Mouse (Mus musculus) ES-Bruce4 (cell line): ENCODE results near the gene Tmx2. TPM values are rescaled to one million over a fixed set of nuclear protein-coding genes. Genes with fewer than 3 reads are reported as not detected.
A peak's percentile ranks its signal among the peaks of the same experiment; 100 is the strongest.

Experiments used
- H3K27ac ChIP-seq: 2 replicates; pipeline ENCODE4 v1.5.1; 2012; ENCODE audit warnings: low read length, inconsistent platforms; ENCODE audit not compliant: insufficient read depth
- H3K27me3 ChIP-seq: 2 replicates; pipeline ENCODE4 v1.6.1; 2012; ENCODE audit warnings: mild to moderate bottlenecking, low read length, inconsistent platforms; ENCODE audit not compliant: control insufficient read depth, poor library complexity, insufficient read depth, severe bottlenecking
- H3K36me3 ChIP-seq: 2 replicates; pipeline ENCODE4 v1.6.1; 2012; ENCODE audit warnings: inconsistent platforms, mild to moderate bottlenecking, low read length, moderate library complexity; ENCODE audit not compliant: control insufficient read depth, poor library complexity, insufficient read depth, severe bottlenecking
- H3K4me1 ChIP-seq: one replicate; pipeline ENCODE4 v1.8.1; 2011; ENCODE audit warnings: low read length; ENCODE audit not compliant: control insufficient read depth, insufficient read depth
- H3K4me3 ChIP-seq: 2 replicates; pipeline ENCODE4 v1.5.1; 2011; ENCODE audit warnings: low read depth, mild to moderate bottlenecking, low read length
- H3K9ac ChIP-seq: 2 replicates; pipeline ENCODE4 v1.6.1; 2012; ENCODE audit warnings: low read depth, mild to moderate bottlenecking, inconsistent platforms; ENCODE audit not compliant: poor library complexity, severe bottlenecking
- H3K9me3 ChIP-seq: replicated peaks from 2 replicates; pipeline ENCODE4 v1.6.1; 2012; ENCODE audit warnings: mild to moderate bottlenecking, low read length, inconsistent platforms; ENCODE audit not compliant: control insufficient read depth, poor library complexity, insufficient read depth, severe bottlenecking
- CTCF ChIP-seq: IDR thresholded peaks from one replicate; pipeline ENCODE4 v1.8.1; 2011; ENCODE audit warnings: low read depth, low read length
- EP300 ChIP-seq: IDR thresholded peaks from 2 replicates; pipeline ENCODE4 v1.6.1; 2011; ENCODE audit warnings: low read depth, low read length; ENCODE audit not compliant: insufficient read depth
- POLR2A ChIP-seq: IDR thresholded peaks from one replicate; pipeline ENCODE4 v1.8.1; 2011; ENCODE audit warnings: low read length; ENCODE audit not compliant: insufficient read depth
- polyA plus RNA-seq: library from polyadenylated mRNA; stranded (reverse); fragments of >200 nt; gene quantifications from 2 replicates; pipeline ENCODE4 v1.2.4, GENCODE M21; 2011; ENCODE audit warnings: low read depth; ENCODE audit not compliant: missing spikeins, insufficient read depth, insufficient read length

Gene Tmx2
- polyA plus RNA-seq, 1 experiment = 63.5 TPM

- Histone ChIP-seq H3K27ac (no peak overlapping the region), H3K9ac (no peak overlapping the region), H3K27me3 (no peaks in the 10 kb centered on the region), H3K9me3 (no peaks in the 10 kb centered on the region), H3K4me3 (no peak overlapping the region), H3K36me3 (peaks cover 25% of the 10 kb centered on the region), H3K4me1 (no peaks in the 10 kb centered on the region)
- no peak for TF ChIP-seq EP300
- TF ChIP-seq CTCF = no peak
- no peak for TF ChIP-seq POLR2A
Measured at GRCm38 (mm10) chr2:84721182-84721581, 42.2 kb upstream of the Tmx2 start.

GRCm38 (mm10) chr2:84720718-84721117 is 41.8 kb upstream of the Tmx2 start:
- H3K36me3 ChIP-seq = peaks cover 24% of the 10 kb centered on the region
- H3K9me3 ChIP-seq = no peaks in the 10 kb centered on the region
- H3K27me3 ChIP-seq = no peaks in the 10 kb centered on the region
- no peak overlapping the region for H3K4me3 ChIP-seq
- H3K4me1 ChIP-seq = no peaks in the 10 kb centered on the region
- TF ChIP-seq POLR2A (no peak), EP300 (no peak), CTCF (no peak)
- no peak overlapping the region for H3K27ac ChIP-seq
- no peak overlapping the region for H3K9ac ChIP-seq

- no peak for TF ChIP-seq CTCF
- no peak for TF ChIP-seq POLR2A
- no peak for TF ChIP-seq EP300
- H3K27ac ChIP-seq = no peak overlapping the region
- no peaks in the 10 kb centered on the region for H3K4me1 ChIP-seq
- H3K9ac ChIP-seq = 0 out of 2 replicates have a peak overlapping the region, but pooled peaks have one; percentile 62
- H3K27me3 ChIP-seq = no peaks in the 10 kb centered on the region
- no peaks in the 10 kb centered on the region for H3K9me3 ChIP-seq
- no peak overlapping the region for H3K4me3 ChIP-seq
- H3K36me3 ChIP-seq = peaks cover 4% of the 10 kb centered on the region; the same call in 1 of the 2 replicates
Measured at GRCm38 (mm10) chr2:84717357-84717756, 38.4 kb upstream of the Tmx2 start.

- H3K4me3 ChIP-seq = peak overlapping the region; percentile 32
- H3K9ac ChIP-seq = peak overlapping the region; percentile 62
- TF ChIP-seq EP300 = no peak
- no peak for TF ChIP-seq POLR2A
- no peak for TF ChIP-seq CTCF
- H3K36me3 ChIP-seq = no peaks in the 10 kb centered on the region
- no peaks in the 10 kb centered on the region for H3K4me1 ChIP-seq
- H3K27ac ChIP-seq = peak overlapping the region; percentile 63; the same call in 1 of the 2 replicates
- no peaks in the 10 kb centered on the region for H3K27me3 ChIP-seq
- no peaks in the 10 kb centered on the region for H3K9me3 ChIP-seq
Measured at GRCm38 (mm10) chr2:84716423-84717355, 37.7 kb upstream of the Tmx2 start.

GRCm38 (mm10) chr2:84715562-84716361 is 36.8 kb upstream of the Tmx2 start:
- no peak for TF ChIP-seq CTCF
- no peak for TF ChIP-seq EP300
- TF ChIP-seq POLR2A = no peak
- H3K27me3 ChIP-seq = no peaks in the 10 kb centered on the region
- peak overlapping the region; percentile 63 for H3K27ac ChIP-seq
- H3K4me1 ChIP-seq = no peaks in the 10 kb centered on the region
- peak overlapping the region; percentile 62 for H3K9ac ChIP-seq
- no peaks in the 10 kb centered on the region for H3K9me3 ChIP-seq
- peaks cover 5% of the 10 kb centered on the region; the same call in 1 of the 2 replicates for H3K36me3 ChIP-seq
- peak overlapping the region; percentile 89 for H3K4me3 ChIP-seq
